Mouse (Mus musculus): Measurements from ENCODE around the gene Mrpl11.
"Not testable (repeated sequence)": the region's sequence is repeated elsewhere in the genome, so short reads cannot be mapped to it uniquely, and the experiment has no call there.

The Mrpl11 gene

GRCm38 (mm10) chr19:4961928-4962601, at the start of gene Mrpl11:
Gene Mrpl11 (plus strand): TSS chr19:4962147.
- DNase-seq (ENCODE audit: low read depth, low spot score): peak; percentile 89

GRCm38 (mm10) chr19:4915924-4916603, 45.9 kb upstream of the Mrpl11 start:
- no peak for DNase-seq (ENCODE audit: low read depth, low spot score)

- no peak for DNase-seq (ENCODE audit: low read depth, low spot score)
Measured at GRCm38 (mm10) chr19:4916827-4917226, 45.1 kb upstream of the Mrpl11 start.

- DNase-seq (ENCODE audit: low read depth, low spot score): no peak
Measured at GRCm38 (mm10) chr19:4919652-4920051, 42.3 kb upstream of the Mrpl11 start.

GRCm38 (mm10) chr19:4925121-4925860, 36.7 kb upstream of the Mrpl11 start:
- DNase-seq (ENCODE audit: low read depth, low spot score): no peak

GRCm38 (mm10) chr19:4927904-4928531, 33.9 kb upstream of the Mrpl11 start, which contains the start of gene Dpp3:
Gene Dpp3 (minus strand): TSS chr19:4928287.
- peak; percentile 97 for DNase-seq (ENCODE audit: low read depth, low spot score)

GRCm38 (mm10) chr19:4928781-4929180, 33.2 kb upstream of the Mrpl11 start:
- no peak for DNase-seq (ENCODE audit: low read depth, low spot score)

GRCm38 (mm10) chr19:4936896-4937295, 25.1 kb upstream of the Mrpl11 start:
- no peak for DNase-seq (ENCODE audit: low read depth, low spot score)

GRCm38 (mm10) chr19:4937444-4938310, 24.3 kb upstream of the Mrpl11 start:
- no peak for DNase-seq (ENCODE audit: low read depth, low spot score)

GRCm38 (mm10) chr19:4942551-4943252, 19.2 kb upstream of the Mrpl11 start, which contains the start of gene Peli3:
Gene Peli3 (minus strand): TSS chr19:4943127.
- peak; percentile 65 for DNase-seq (ENCODE audit: low read depth, low spot score)

GRCm38 (mm10) chr19:4943253-4943588, 18.7 kb upstream of the Mrpl11 start:
- DNase-seq (ENCODE audit: low read depth, low spot score): no peak

GRCm38 (mm10) chr19:4945540-4945939, 16.4 kb upstream of the Mrpl11 start:
- DNase-seq (ENCODE audit: low read depth, low spot score): no peak

GRCm38 (mm10) chr19:4948641-4949040, 13.3 kb upstream of the Mrpl11 start:
- not testable (repeated sequence) for DNase-seq (ENCODE audit: low read depth, low spot score)

GRCm38 (mm10) chr19:4968236-4968635, 6.3 kb downstream of the Mrpl11 start:
- no peak for DNase-seq (ENCODE audit: low read depth, low spot score)

- peak; percentile 52 for DNase-seq (ENCODE audit: low read depth, low spot score)
Measured at GRCm38 (mm10) chr19:4981767-4982166, 19.8 kb downstream of the Mrpl11 start.

GRCm38 (mm10) chr19:4989013-4989412, 27.1 kb downstream of the Mrpl11 start:
- peak; percentile 86 for DNase-seq (ENCODE audit: low read depth, low spot score)

GRCm38 (mm10) chr19:4989434-4990255, 27.7 kb downstream of the Mrpl11 start:
- DNase-seq (ENCODE audit: low read depth, low spot score): no peak

GRCm38 (mm10) chr19:4990256-4990625, 28.3 kb downstream of the Mrpl11 start, which contains the start of gene Npas4:
Gene Npas4 (minus strand): TSS chr19:4990316.
- DNase-seq (ENCODE audit: low read depth, low spot score): no peak

- no peak for DNase-seq (ENCODE audit: low read depth, low spot score)
Measured at GRCm38 (mm10) chr19:4990716-4991115, 28.8 kb downstream of the Mrpl11 start.
